Mouse (Mus musculus) limb, embryonic 15.5 days (tissue): ENCODE results near the gene Mlf2. TPM values are rescaled to one million over a fixed set of nuclear protein-coding genes. Genes with fewer than 3 reads are reported as not detected.

ENCODE experiments used
- ATAC-seq: fragments of 200-750 bp; cut with Nextera tagmentation; 2 replicates; pipeline ENCODE4 v1.8.0; 2017; ENCODE audit warnings: low read depth, moderate TSS enrichment; ENCODE audit not compliant: insufficient number of reproducible peaks, low FRiP score, low TSS enrichment
- H3K27ac ChIP-seq: fragments of 300-500 bp; sonication (generic); 2 replicates; pipeline ENCODE4 v1.5.1; 2015; ENCODE audit warnings: moderate library complexity, mild to moderate bottlenecking, inconsistent platforms
- H3K27me3 ChIP-seq: fragments of 300-500 bp; sonication (generic); 2 replicates; pipeline ENCODE4 v1.6.1; 2015; ENCODE audit warnings: inconsistent platforms
- H3K36me3 ChIP-seq: fragments of 300-500 bp; sonication (generic); 2 replicates; pipeline ENCODE4 v1.6.1; 2015; ENCODE audit warnings: inconsistent platforms
- H3K4me1 ChIP-seq: fragments of 300-500 bp; sonication (generic); 2 replicates; pipeline ENCODE4 v1.6.1; 2015; ENCODE audit warnings: inconsistent platforms
- H3K4me2 ChIP-seq: fragments of 300-500 bp; sonication (generic); 2 replicates; pipeline ENCODE4 v1.6.1; 2015; ENCODE audit warnings: mild to moderate bottlenecking, inconsistent platforms
- H3K4me3 ChIP-seq: fragments of 300-500 bp; sonication (generic); 2 replicates; pipeline ENCODE4 v1.5.1; 2015; ENCODE audit warnings: mild to moderate bottlenecking, inconsistent platforms
- H3K9ac ChIP-seq: fragments of 300-500 bp; sonication (generic); 2 replicates; pipeline ENCODE4 v1.6.1; 2015; ENCODE audit warnings: inconsistent platforms
- H3K9me3 ChIP-seq: fragments of 300-500 bp; sonication (generic); 2 replicates; pipeline ENCODE4 v1.6.1; 2016; ENCODE audit warnings: inconsistent platforms
- WGBS: fragments of 180-500 bp; shearing (Covaris S2); methylation state at CpG from one replicate; pipeline ENCODE4 v1.1.7; 2015; 5-methylcytosine and 5-hydroxymethylcytosine counted together
- polyA plus RNA-seq: library from polyadenylated mRNA; unstranded; fragments of >200 nt; fragmentation: Nextera tagmentation; extraction: Ambion mirVana; gene quantifications from 2 replicates; pipeline ENCODE4 v1.2.1, GENCODE M21; 2015

Mlf2 gene
- polyA plus RNA-seq, 1 experiment from 2014 or later: 352 TPM

GRCm38 (mm10) chr6:124943526-124943925 lies 12.3 kb downstream of the Mlf2 start:
- no peak for ATAC-seq
- 83% methylated on average over 3 of the region's 3 CpGs for WGBS
- Histone ChIP-seq H3K9me3 (no peaks in the 10 kb centered on the region), H3K4me1 (no peaks in the 10 kb centered on the region), H3K9ac (no peak overlapping the region), H3K27me3 (no peaks in the 10 kb centered on the region), H3K4me3 (no peak overlapping the region), H3K4me2 (no peak overlapping the region), H3K36me3 (peaks cover 12% of the 10 kb centered on the region), H3K27ac (no peak overlapping the region)

- no peak for ATAC-seq
- no peaks in the 10 kb centered on the region for H3K27me3 ChIP-seq
- H3K4me3 ChIP-seq: no peak overlapping the region
- no peaks in the 10 kb centered on the region for H3K9me3 ChIP-seq
- H3K36me3 ChIP-seq: peaks cover 37% of the 10 kb centered on the region
- no peaks in the 10 kb centered on the region for H3K4me1 ChIP-seq
- no peak overlapping the region for H3K27ac ChIP-seq
- WGBS: 87% methylated on average over 2 of the region's 2 CpGs
- no peak overlapping the region for H3K4me2 ChIP-seq
- no peak overlapping the region for H3K9ac ChIP-seq
These were observed 23.0 kb downstream of the Mlf2 start for GRCm38 (mm10) chr6:124953991-124954715.

- no peak overlapping the region for H3K4me2 ChIP-seq
- H3K4me1 ChIP-seq: no peaks in the 10 kb centered on the region
- 82% methylated on average over 4 of the region's 4 CpGs for WGBS
- H3K9me3 ChIP-seq: no peaks in the 10 kb centered on the region
- no peak overlapping the region for H3K27ac ChIP-seq
- no peak overlapping the region for H3K4me3 ChIP-seq
- ATAC-seq: no peak
- H3K9ac ChIP-seq: no peak overlapping the region
- H3K36me3 ChIP-seq: peaks cover 48% of the 10 kb centered on the region
- H3K27me3 ChIP-seq: no peaks in the 10 kb centered on the region
These were observed 24.0 kb downstream of the Mlf2 start for GRCm38 (mm10) chr6:124955212-124955611.

- Histone ChIP-seq H3K36me3 (peaks cover 65% of the 10 kb centered on the region), H3K4me1 (no peaks in the 10 kb centered on the region), H3K9ac (no peak overlapping the region), H3K27ac (no peak overlapping the region), H3K4me3 (no peak overlapping the region), H3K4me2 (no peak overlapping the region), H3K27me3 (no peaks in the 10 kb centered on the region), H3K9me3 (no peaks in the 10 kb centered on the region)
- WGBS: 81% methylated on average over 3 of the region's 3 CpGs
- ATAC-seq: no peak
These were observed 26.9 kb downstream of the Mlf2 start for GRCm38 (mm10) chr6:124958127-124958526.

- H3K9ac ChIP-seq: no peak overlapping the region
- H3K4me1 ChIP-seq: peaks cover 9% of the 10 kb centered on the region; the same call in 1 of the 2 replicates
- H3K4me3 ChIP-seq: no peak overlapping the region
- H3K4me2 ChIP-seq: no peak overlapping the region
- no peak overlapping the region for H3K27ac ChIP-seq
- H3K9me3 ChIP-seq: no peaks in the 10 kb centered on the region
- 89% methylated on average over 13 of the region's 13 CpGs for WGBS
- H3K27me3 ChIP-seq: no peaks in the 10 kb centered on the region
- H3K36me3 ChIP-seq: peaks cover 61% of the 10 kb centered on the region
- ATAC-seq: no peak
These were observed 28.8 kb downstream of the Mlf2 start for GRCm38 (mm10) chr6:124959960-124960359.

GRCm38 (mm10) chr6:124961021-124961420 lies 29.8 kb downstream of the Mlf2 start:
- H3K4me3 ChIP-seq: no peak overlapping the region
- no peak for ATAC-seq
- WGBS: 93% methylated on average over 12 of the region's 12 CpGs
- peaks cover 12% of the 10 kb centered on the region; the same call in 1 of the 2 replicates for H3K4me1 ChIP-seq
- H3K27me3 ChIP-seq: no peaks in the 10 kb centered on the region
- peaks cover 57% of the 10 kb centered on the region for H3K36me3 ChIP-seq
- no peaks in the 10 kb centered on the region for H3K9me3 ChIP-seq
- H3K27ac ChIP-seq: no peak overlapping the region
- H3K4me2 ChIP-seq: no peak overlapping the region
- H3K9ac ChIP-seq: no peak overlapping the region

- 24% methylated on average over 16 of the region's 16 CpGs for WGBS
- Histone ChIP-seq H3K36me3 (peaks cover 27% of the 10 kb centered on the region), H3K27me3 (no peaks in the 10 kb centered on the region), H3K9me3 (no peaks in the 10 kb centered on the region), H3K9ac (peak overlapping the region; percentile 77), H3K4me2 (peak overlapping the region; percentile 92), H3K4me1 (peaks cover 17% of the 10 kb centered on the region; the same call in 1 of the 2 replicates), H3K27ac (peak overlapping the region; percentile 93), H3K4me3 (peak overlapping the region; percentile 62)
- ATAC-seq: peak; percentile 42; the same call in 1 of the 2 replicates
These were observed 33.5 kb downstream of the Mlf2 start for GRCm38 (mm10) chr6:124964638-124965037.

GRCm38 (mm10) chr6:124965088-124965719 lies 34.0 kb downstream of the Mlf2 start, which contains the start of gene Cops7a:
Cops7a (minus strand) TSS chr6:124965538.
- WGBS: under 1% methylated on average over 68 of the region's 68 CpGs
- peak within 1 kb of the TSS; percentile 92 for H3K4me2 ChIP-seq
- H3K36me3 ChIP-seq: peaks cover 21% of the 10 kb centered on the region
- no peaks in the 10 kb centered on the region for H3K9me3 ChIP-seq
- ATAC-seq: peak; percentile 92
- H3K9ac ChIP-seq: peak within 1 kb of the TSS; percentile 77
- H3K27ac ChIP-seq: peak within 1 kb of the TSS; percentile 93
- peak within 1 kb of the TSS; percentile 62 for H3K4me3 ChIP-seq
- H3K4me1 ChIP-seq: peaks cover 17% of the 10 kb centered on the region; the same call in 1 of the 2 replicates
- H3K27me3 ChIP-seq: no peaks in the 10 kb centered on the region

- 13% methylated on average over 15 of the region's 15 CpGs for whole genome bisulfite sequencing
- no peaks in the 10 kb centered on the region for H3K9me3 ChIP-seq
- H3K4me2 ChIP-seq: peak overlapping the region; percentile 92
- no peaks in the 10 kb centered on the region for H3K27me3 ChIP-seq
- H3K4me1 ChIP-seq: peaks cover 17% of the 10 kb centered on the region; the same call in 1 of the 2 replicates
- peaks cover 16% of the 10 kb centered on the region for H3K36me3 ChIP-seq
- H3K27ac ChIP-seq: peak overlapping the region; percentile 93
- peak overlapping the region; percentile 62 for H3K4me3 ChIP-seq
- peak overlapping the region; percentile 77 for H3K9ac ChIP-seq
- ATAC-seq: no peak
These were observed 34.6 kb downstream of the Mlf2 start for GRCm38 (mm10) chr6:124965747-124966146.

GRCm38 (mm10) chr6:124966466-124967118 lies 35.4 kb downstream of the Mlf2 start:
- peak overlapping the region; percentile 92 for H3K4me2 ChIP-seq
- H3K27me3 ChIP-seq: no peaks in the 10 kb centered on the region
- H3K36me3 ChIP-seq: peaks cover 7% of the 10 kb centered on the region
- ATAC-seq: no peak
- H3K9me3 ChIP-seq: no peaks in the 10 kb centered on the region
- H3K4me1 ChIP-seq: peaks cover 17% of the 10 kb centered on the region; the same call in 1 of the 2 replicates
- peak overlapping the region; percentile 62 for H3K4me3 ChIP-seq
- no peak overlapping the region for H3K27ac ChIP-seq
- 94% methylated on average over 7 of the region's 7 CpGs for WGBS
- H3K9ac ChIP-seq: no peak overlapping the region

GRCm38 (mm10) chr6:124967766-124968165 lies 36.6 kb downstream of the Mlf2 start:
- no peak for ATAC-seq
- Histone ChIP-seq H3K9ac (no peak overlapping the region), H3K9me3 (no peaks in the 10 kb centered on the region), H3K27me3 (no peaks in the 10 kb centered on the region), H3K4me2 (no peak overlapping the region), H3K27ac (no peak overlapping the region), H3K36me3 (peaks cover 4% of the 10 kb centered on the region; the same call in 1 of the 2 replicates), H3K4me1 (peaks cover 17% of the 10 kb centered on the region; the same call in 1 of the 2 replicates), H3K4me3 (no peak overlapping the region)
- 65% methylated on average over 4 of the region's 4 CpGs for WGBS
